Mouse (Mus musculus) stomach, postnatal 0 days (tissue): Measurements from ENCODE around the gene Sox2. TPM values are rescaled to one million over a fixed set of nuclear protein-coding genes. Genes with fewer than 3 reads are reported as not detected.
A peak's percentile ranks its signal among the peaks of the same experiment; 100 is the strongest.

Experiments
- ATAC-seq: fragments of 200-750 bp; cut with Nextera tagmentation; 2 replicates; pipeline ENCODE4 v1.8.0; 2017; ENCODE audit not compliant: low FRiP score, low TSS enrichment
- DNase-seq: peaks from one replicate; pipeline ENCODE4 v3.0.0-alpha.2; 2016; ENCODE audit warnings: low spot score
- H3K27ac ChIP-seq: fragments of 300-500 bp; sonication (generic); replicated peaks from 2 replicates; pipeline ENCODE4 v1.5.1; 2014; ENCODE audit warnings: mild to moderate bottlenecking, control low read depth
- H3K27me3 ChIP-seq: fragments of 300-500 bp; sonication (generic); 2 replicates; pipeline ENCODE4 v1.6.1; 2014; ENCODE audit warnings: low read length; ENCODE audit not compliant: control insufficient read depth, insufficient read depth
- H3K36me3 ChIP-seq: fragments of 300-500 bp; sonication (generic); 2 replicates; pipeline ENCODE4 v1.6.1; 2014; ENCODE audit warnings: low read length, mixed read lengths; ENCODE audit not compliant: control insufficient read depth, insufficient read depth
- H3K4me1 ChIP-seq: fragments of 300-500 bp; sonication (generic); replicated peaks from 2 replicates; pipeline ENCODE4 v1.6.1; 2014; ENCODE audit warnings: antibody characterized with exemption; ENCODE audit not compliant: control insufficient read depth, insufficient read depth
- H3K4me2 ChIP-seq: fragments of 300-500 bp; sonication (generic); replicated peaks from 2 replicates; pipeline ENCODE4 v1.6.1; 2014; ENCODE audit warnings: low read depth, mild to moderate bottlenecking, control low read depth, moderate library complexity
- H3K4me3 ChIP-seq: fragments of 300-500 bp; sonication (generic); 2 replicates; pipeline ENCODE4 v1.5.1; 2014; ENCODE audit warnings: low read depth, low read length, control low read depth
- H3K9ac ChIP-seq: fragments of 300-500 bp; sonication (generic); 2 replicates; pipeline ENCODE4 v1.6.1; 2014; ENCODE audit warnings: mild to moderate bottlenecking, low read length, control low read depth, mixed read lengths
- H3K9me3 ChIP-seq: fragments of 300-500 bp; sonication (generic); 2 replicates; pipeline ENCODE4 v1.6.1; 2016; ENCODE audit warnings: low read length; ENCODE audit not compliant: control insufficient read depth
- CTCF ChIP-seq: IDR thresholded peaks from 2 replicates; pipeline ENCODE4 v1.5.1; 2016; ENCODE audit warnings: antibody characterized with exemption, low read depth, mild to moderate bottlenecking, moderate library complexity
- EP300 ChIP-seq: optimal IDR thresholded peaks from 2 replicates; pipeline ENCODE3; 2016; ENCODE audit warnings: antibody characterized with exemption
- WGBS: fragments of 180-500 bp; shearing (Covaris S2); extraction: QIAGEN DNeasy Blood & Tissue Kit; methylation state at CpG from one replicate; pipeline ENCODE4 v1.1.7; 2014; 5-methylcytosine and 5-hydroxymethylcytosine counted together
- polyA plus RNA-seq: library from polyadenylated mRNA; unstranded; fragments of >200 nt; fragmentation: Nextera tagmentation; extraction: Ambion mirVana; gene quantifications from 2 replicates; pipeline ENCODE4 v1.2.1, GENCODE M21; 2015

Gene Sox2
- polyA plus RNA-seq, 1 experiment from 2014 or later: 14.7 TPM

GRCm38 (mm10) chr3:34651486-34652170, 1.4 kb downstream of the Sox2 start:
- TF ChIP-seq CTCF (no peak), EP300 (no peak)
- Histone ChIP-seq H3K36me3 (no peaks in the 10 kb centered on the region), H3K4me3 (peak overlapping the region; percentile 63), H3K4me1 (no peaks in the 10 kb centered on the region), H3K27me3 (peaks cover 2% of the 10 kb centered on the region; the same call in 1 of the 2 replicates), H3K27ac (peak overlapping the region; percentile 94; the same call in 1 of the 2 replicates), H3K9ac (peak overlapping the region; percentile 78), H3K4me2 (peak overlapping the region; percentile 55), H3K9me3 (no peaks in the 10 kb centered on the region)
- ATAC-seq: no peak
- DNase-seq: no peak
- 4% methylated on average over 26 of the region's 26 CpGs for WGBS

- H3K4me2 ChIP-seq: peak overlapping the region; percentile 52
- TF ChIP-seq EP300 (no peak), CTCF (no peak)
- ATAC-seq: no peak
- H3K4me1 ChIP-seq: no peaks in the 10 kb centered on the region
- H3K36me3 ChIP-seq: no peaks in the 10 kb centered on the region
- H3K27ac ChIP-seq: peak overlapping the region; percentile 24; the same call in 1 of the 2 replicates
- peaks cover 7% of the 10 kb centered on the region; the same call in 1 of the 2 replicates for H3K27me3 ChIP-seq
- peak overlapping the region; percentile 63 for H3K4me3 ChIP-seq
- no peaks in the 10 kb centered on the region for H3K9me3 ChIP-seq
- DNase-seq: no peak
- WGBS: 4% methylated on average over 14 of the region's 14 CpGs
- H3K9ac ChIP-seq: peak overlapping the region; percentile 36; the same call in 1 of the 2 replicates
Measured at GRCm38 (mm10) chr3:34652616-34653015, 2.4 kb downstream of the Sox2 start.

DNA sequence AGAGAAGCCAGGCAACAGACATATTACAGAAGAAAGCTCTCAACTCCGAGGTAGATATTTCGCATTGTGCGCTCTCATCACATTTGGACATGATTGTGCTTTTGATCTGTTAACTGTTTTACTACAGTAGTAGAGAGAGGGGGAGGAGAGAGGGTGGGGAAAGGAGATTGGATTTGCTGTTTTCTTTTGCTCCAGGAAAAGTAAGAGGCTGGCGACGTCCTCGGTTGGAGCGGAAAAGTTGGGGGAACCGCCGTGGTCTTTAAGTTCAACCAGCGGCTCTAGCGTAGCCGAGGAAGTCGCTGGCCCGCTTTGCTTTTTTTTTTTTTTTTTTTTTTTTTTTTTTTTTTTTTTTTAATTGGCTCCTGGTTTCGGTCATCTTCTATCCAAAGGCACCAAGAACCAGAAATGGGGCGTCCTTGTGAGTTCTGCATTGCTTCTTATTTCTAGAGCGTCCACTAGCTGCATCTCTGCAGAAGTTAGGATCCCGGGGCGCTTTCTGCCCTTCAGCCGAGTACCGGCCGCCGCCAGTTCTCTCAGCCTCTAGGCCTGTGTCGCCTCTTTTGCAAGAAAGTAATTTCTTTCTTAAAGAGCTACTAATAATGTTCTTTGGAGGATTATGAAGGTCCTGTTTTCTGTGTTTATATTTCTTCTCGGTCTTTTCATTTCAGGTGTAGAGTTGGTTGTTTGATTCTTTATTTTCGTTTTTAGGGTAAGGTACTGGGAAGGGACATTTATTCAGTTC, 3.2 kb downstream of the Sox2 start:
- Histone ChIP-seq H3K4me3 (peak overlapping the region; percentile 63), H3K4me2 (peak overlapping the region; percentile 52), H3K9ac (peak overlapping the region; percentile 56), H3K27me3 (peaks cover 11% of the 10 kb centered on the region; the same call in 1 of the 2 replicates), H3K4me1 (no peaks in the 10 kb centered on the region), H3K36me3 (no peaks in the 10 kb centered on the region), H3K9me3 (no peaks in the 10 kb centered on the region), H3K27ac (peak overlapping the region; percentile 70)
- 2% methylated on average over 26 of the region's 26 CpGs for WGBS
- DNase-seq (no peak), ATAC-seq (no peak)
- TF ChIP-seq EP300: no peak
- TF ChIP-seq CTCF: no peak

- H3K4me3 ChIP-seq: peak overlapping the region; percentile 63
- 6% methylated on average over 9 of the region's 9 CpGs for WGBS
- H3K4me1 ChIP-seq: no peaks in the 10 kb centered on the region
- ATAC-seq (no peak), DNase-seq (no peak)
- H3K27me3 ChIP-seq: peaks cover 9% of the 10 kb centered on the region; the same call in 1 of the 2 replicates
- H3K27ac ChIP-seq: peak overlapping the region; percentile 70
- H3K4me2 ChIP-seq: peak overlapping the region; percentile 52
- H3K9me3 ChIP-seq: no peaks in the 10 kb centered on the region
- TF ChIP-seq CTCF (no peak), EP300 (no peak)
- H3K9ac ChIP-seq: peak overlapping the region; percentile 56
- H3K36me3 ChIP-seq: no peaks in the 10 kb centered on the region
Measured at GRCm38 (mm10) chr3:34653977-34654500, 3.8 kb downstream of the Sox2 start.

GRCm38 (mm10) chr3:34654781-34655180, 4.6 kb downstream of the Sox2 start:
- Histone ChIP-seq H3K9ac (0 out of 2 replicates have a peak overlapping the region, but pooled peaks have one; percentile 27), H3K36me3 (no peaks in the 10 kb centered on the region), H3K4me3 (peak overlapping the region; percentile 63), H3K9me3 (no peaks in the 10 kb centered on the region), H3K27ac (peak overlapping the region; percentile 24; the same call in 1 of the 2 replicates), H3K4me1 (no peaks in the 10 kb centered on the region), H3K4me2 (peak overlapping the region; percentile 52), H3K27me3 (peaks cover 9% of the 10 kb centered on the region; the same call in 1 of the 2 replicates)
- no peak for DNase-seq
- ATAC-seq: no peak
- 14% methylated on average over 6 of the region's 6 CpGs for WGBS
- TF ChIP-seq EP300 (no peak), CTCF (no peak)
